Mouse (Mus musculus): ENCODE results near the gene Arhgap19. TPM values are rescaled to one million over a fixed set of nuclear protein-coding genes. Genes with fewer than 3 reads are reported as not detected.
A peak's percentile ranks its signal among the peaks of the same experiment; 100 is the strongest.
"Not testable (repeated sequence)": the region's sequence is repeated elsewhere in the genome, so short reads cannot be mapped to it uniquely, and the experiment has no call there.

Arhgap19 gene
- 14.2 and 14.8 TPM in 2 replicates for polyA plus RNA-seq (2015; fragmentation: Nextera tagmentation; extraction: Ambion mirVana)

DNA sequence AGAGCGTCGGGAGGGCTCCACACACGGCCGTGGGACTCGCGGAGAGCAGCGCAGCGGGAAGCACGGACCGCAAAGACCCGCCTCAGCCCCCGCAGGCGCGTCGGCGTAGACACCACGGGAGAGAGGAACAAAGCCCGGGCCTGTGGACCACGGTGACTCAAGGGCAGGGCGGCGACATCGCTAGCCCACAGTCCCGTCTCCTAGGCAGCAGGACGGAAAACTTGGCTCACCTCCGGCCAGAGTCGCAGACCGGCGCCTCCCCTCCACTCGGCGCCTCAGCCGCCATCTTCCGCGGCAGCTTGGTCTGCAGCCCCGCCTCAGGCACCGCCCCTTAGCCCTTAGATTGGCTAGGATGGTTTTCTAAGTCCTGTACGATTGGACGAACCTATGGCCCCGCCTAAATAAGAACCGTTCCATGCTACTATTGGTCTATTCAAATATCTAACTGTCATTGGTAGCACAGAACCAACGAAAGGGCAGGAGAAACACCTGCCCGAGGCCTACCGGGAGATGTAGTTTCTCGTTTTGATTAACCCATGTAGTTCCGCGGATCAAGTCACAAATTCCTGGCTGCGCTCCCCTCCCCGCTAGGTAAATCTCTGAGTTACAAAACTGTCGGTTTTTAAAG, at the start of gene Arhgap19:
TSS of gene Arhgap19 (minus strand) at position 306 of the 628 bp plus-strand sequence.
- Histone ChIP-seq H3K27me3 (replicated peaks; ENCODE audit: control insufficient read depth, insufficient read depth, low read length) (no peaks in the 10 kb centered on the region), H3K4me1 (ENCODE audit: control insufficient read depth, insufficient read depth, low read length) (peaks cover 10% of the 10 kb centered on the region), H3K4me2 (ENCODE audit: low read depth, low read length) (peak within 1 kb of the TSS; percentile 83), H3K9ac (ENCODE audit: low read depth, low read length) (peak within 1 kb of the TSS; percentile 89), H3K27ac (ENCODE audit: low read length) (peak within 1 kb of the TSS; percentile 38), H3K36me3 (ENCODE audit: control insufficient read depth, insufficient read depth, low read length) (no peaks in the 10 kb centered on the region), H3K9me3 (ENCODE audit: control insufficient read depth, low read length) (no peaks in the 10 kb centered on the region), H3K4me3 (ENCODE audit: low read length) (peak within 1 kb of the TSS; percentile 91)
- under 1% methylated on average over 48 of the region's 48 CpGs for WGBS
- peak; percentile 100 for ATAC-seq

- Histone ChIP-seq H3K9ac (ENCODE audit: low read depth, low read length) (no peak overlapping the region), H3K4me2 (ENCODE audit: low read depth, low read length) (no peak overlapping the region), H3K4me3 (ENCODE audit: low read length) (no peak overlapping the region), H3K27me3 (replicated peaks; ENCODE audit: control insufficient read depth, insufficient read depth, low read length) (no peaks in the 10 kb centered on the region), H3K27ac (ENCODE audit: low read length) (no peak overlapping the region), H3K36me3 (ENCODE audit: control insufficient read depth, insufficient read depth, low read length) (no peaks in the 10 kb centered on the region), H3K9me3 (ENCODE audit: control insufficient read depth, low read length) (no peaks in the 10 kb centered on the region), H3K4me1 (ENCODE audit: control insufficient read depth, insufficient read depth, low read length) (peaks cover 7% of the 10 kb centered on the region; the same call in 1 of the 2 replicates)
- ATAC-seq, result no peak
- 43% methylated on average over 14 of the region's 14 CpGs for WGBS
Observed at GRCm38 (mm10) chr19:41850719-41851543, 49.1 kb upstream of the Arhgap19 start.

GRCm38 (mm10) chr19:41850021-41850718, 48.3 kb upstream of the Arhgap19 start:
- WGBS, result 45% methylated on average over 6 of the region's 6 CpGs
- peaks cover 7% of the 10 kb centered on the region; the same call in 1 of the 2 replicates for H3K4me1 ChIP-seq (ENCODE audit: control insufficient read depth, insufficient read depth, low read length)
- no peaks in the 10 kb centered on the region for H3K36me3 ChIP-seq (ENCODE audit: control insufficient read depth, insufficient read depth, low read length)
- no peaks in the 10 kb centered on the region for H3K9me3 ChIP-seq (ENCODE audit: control insufficient read depth, low read length)
- H3K27me3 ChIP-seq (replicated peaks; ENCODE audit: control insufficient read depth, insufficient read depth, low read length), result no peaks in the 10 kb centered on the region
- no peak overlapping the region for H3K9ac ChIP-seq (ENCODE audit: low read depth, low read length)
- H3K4me3 ChIP-seq (ENCODE audit: low read length), result no peak overlapping the region
- no peak for ATAC-seq
- H3K4me2 ChIP-seq (ENCODE audit: low read depth, low read length), result no peak overlapping the region
- no peak overlapping the region for H3K27ac ChIP-seq (ENCODE audit: low read length)

DNA sequence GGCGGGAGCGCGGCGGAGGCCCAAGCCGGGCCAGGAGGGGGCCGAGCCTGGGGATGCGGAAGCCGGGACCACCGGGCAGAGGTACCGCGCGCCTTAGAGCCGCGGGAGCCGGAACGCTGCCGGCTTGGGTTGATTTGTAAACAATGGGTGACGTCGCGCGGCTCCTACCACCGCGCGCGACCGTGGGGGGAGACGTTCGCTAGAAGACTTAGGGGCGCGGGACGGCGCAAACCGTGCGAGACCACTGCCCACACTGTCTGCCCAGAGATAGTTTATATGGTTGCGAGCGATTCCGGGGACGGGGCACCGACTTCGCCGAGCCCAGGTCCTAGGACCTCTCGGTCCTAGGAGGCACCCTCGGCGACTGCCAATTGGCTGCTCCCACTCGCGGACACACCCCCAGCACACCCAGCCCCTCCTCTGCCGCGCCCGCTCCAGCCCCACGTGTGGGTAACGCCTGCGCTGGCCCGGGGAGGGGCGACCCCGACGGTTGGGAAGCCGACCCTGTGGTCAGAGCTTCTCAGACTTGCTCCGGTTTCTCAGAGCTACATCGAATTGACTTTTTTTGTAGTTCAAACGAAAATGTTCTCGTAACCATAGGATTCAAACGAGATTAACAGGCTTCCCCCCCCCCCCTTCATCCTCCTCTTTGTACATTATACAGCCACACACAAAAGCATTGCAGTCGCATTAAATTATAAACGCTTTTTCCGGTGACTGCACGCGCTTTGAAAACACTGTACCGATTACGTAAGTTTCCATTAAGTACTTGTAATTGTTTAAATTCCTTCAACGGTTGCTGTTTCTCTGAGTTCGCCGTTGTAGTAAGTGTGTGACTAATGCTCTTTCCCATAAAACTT, 46.4 kb upstream of the Arhgap19 start, which contains the start of gene Frat2:
TSS of gene Frat2 (minus strand) at position 141 of the 860 bp plus-strand sequence.
- no peaks in the 10 kb centered on the region for H3K36me3 ChIP-seq (ENCODE audit: control insufficient read depth, insufficient read depth, low read length)
- peaks cover 7% of the 10 kb centered on the region; the same call in 1 of the 2 replicates for H3K4me1 ChIP-seq (ENCODE audit: control insufficient read depth, insufficient read depth, low read length)
- H3K9ac ChIP-seq (ENCODE audit: low read depth, low read length), result peak within 1 kb of the TSS; percentile 82
- peak; percentile 96 for ATAC-seq
- no peaks in the 10 kb centered on the region for H3K27me3 ChIP-seq (replicated peaks; ENCODE audit: control insufficient read depth, insufficient read depth, low read length)
- H3K4me2 ChIP-seq (ENCODE audit: low read depth, low read length), result peak within 1 kb of the TSS; percentile 93
- H3K4me3 ChIP-seq (ENCODE audit: low read length), result peak within 1 kb of the TSS; percentile 89
- H3K27ac ChIP-seq (ENCODE audit: low read length), result peak within 1 kb of the TSS; percentile 94
- H3K9me3 ChIP-seq (ENCODE audit: control insufficient read depth, low read length), result no peaks in the 10 kb centered on the region
- under 1% methylated on average over 72 of the region's 72 CpGs for WGBS

- under 1% methylated on average over 48 of the region's 53 CpGs for WGBS
- ATAC-seq, result peak; percentile 53
- H3K27me3 ChIP-seq (replicated peaks; ENCODE audit: control insufficient read depth, insufficient read depth, low read length); H3K4me1 ChIP-seq (ENCODE audit: control insufficient read depth, insufficient read depth, low read length); H3K36me3 ChIP-seq (ENCODE audit: control insufficient read depth, insufficient read depth, low read length); H3K9me3 ChIP-seq (ENCODE audit: control insufficient read depth, low read length): not testable (repeated sequence)
- peak overlapping the region; percentile 93 for H3K4me2 ChIP-seq (ENCODE audit: low read depth, low read length)
- H3K4me3 ChIP-seq (ENCODE audit: low read length), result peak overlapping the region; percentile 89
- H3K9ac ChIP-seq (ENCODE audit: low read depth, low read length), result peak overlapping the region; percentile 82
- H3K27ac ChIP-seq (ENCODE audit: low read length), result peak overlapping the region; percentile 94
Observed at GRCm38 (mm10) chr19:41847614-41847991, 45.8 kb upstream of the Arhgap19 start.

DNA sequence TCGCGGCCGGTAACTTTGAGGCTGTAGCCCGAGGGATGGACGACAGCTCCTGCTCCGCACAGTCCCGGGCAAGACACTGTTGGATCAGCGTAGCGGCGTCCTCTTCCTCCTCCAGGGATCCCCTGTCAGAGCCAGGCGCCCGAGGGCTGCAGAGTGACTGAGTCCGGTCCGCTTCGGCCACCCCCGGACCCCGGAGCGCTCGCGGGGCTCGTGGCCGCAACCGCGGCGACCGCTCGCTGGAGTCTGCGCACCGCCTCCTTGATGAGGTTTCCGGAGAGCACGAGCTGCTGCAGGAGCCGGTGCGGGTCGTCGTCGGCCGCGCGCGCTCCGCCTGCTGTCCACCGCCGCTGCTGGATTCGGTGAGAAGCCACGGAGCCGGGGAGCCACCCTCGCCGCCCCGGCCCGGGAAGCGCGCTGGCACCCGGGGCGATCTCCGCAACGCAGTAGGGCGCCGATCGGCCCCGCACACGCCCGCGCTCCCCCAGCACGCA, 45.3 kb upstream of the Arhgap19 start:
- H3K4me3 ChIP-seq (ENCODE audit: low read length), result peak overlapping the region; percentile 89
- peak overlapping the region; percentile 82 for H3K9ac ChIP-seq (ENCODE audit: low read depth, low read length)
- no peaks in the 10 kb centered on the region for H3K36me3 ChIP-seq (ENCODE audit: control insufficient read depth, insufficient read depth, low read length)
- H3K4me2 ChIP-seq (ENCODE audit: low read depth, low read length), result peak overlapping the region; percentile 93
- H3K4me1 ChIP-seq (ENCODE audit: control insufficient read depth, insufficient read depth, low read length), result peaks cover 7% of the 10 kb centered on the region; the same call in 1 of the 2 replicates
- H3K9me3 ChIP-seq (ENCODE audit: control insufficient read depth, low read length), result no peaks in the 10 kb centered on the region
- 0% methylated on average over 54 of the region's 64 CpGs for WGBS
- peak; percentile 12 for ATAC-seq
- H3K27ac ChIP-seq (ENCODE audit: low read length), result peak overlapping the region; percentile 94
- H3K27me3 ChIP-seq (replicated peaks; ENCODE audit: control insufficient read depth, insufficient read depth, low read length), result no peaks in the 10 kb centered on the region

- ATAC-seq, result no peak; the same call in 1 of the 2 replicates
- no peaks in the 10 kb centered on the region for H3K27me3 ChIP-seq (replicated peaks; ENCODE audit: control insufficient read depth, insufficient read depth, low read length)
- H3K27ac ChIP-seq (ENCODE audit: low read length), result peak overlapping the region; percentile 94
- H3K9ac ChIP-seq (ENCODE audit: low read depth, low read length), result peak overlapping the region; percentile 82
- H3K9me3 ChIP-seq (ENCODE audit: control insufficient read depth, low read length), result no peaks in the 10 kb centered on the region
- peak overlapping the region; percentile 89 for H3K4me3 ChIP-seq (ENCODE audit: low read length)
- peaks cover 7% of the 10 kb centered on the region; the same call in 1 of the 2 replicates for H3K4me1 ChIP-seq (ENCODE audit: control insufficient read depth, insufficient read depth, low read length)
- 11% methylated on average over 21 of the region's 21 CpGs for WGBS
- peak overlapping the region; percentile 93 for H3K4me2 ChIP-seq (ENCODE audit: low read depth, low read length)
- H3K36me3 ChIP-seq (ENCODE audit: control insufficient read depth, insufficient read depth, low read length), result no peaks in the 10 kb centered on the region
Observed at GRCm38 (mm10) chr19:41846366-41847090, 44.7 kb upstream of the Arhgap19 start.

GRCm38 (mm10) chr19:41844345-41844744, 42.5 kb upstream of the Arhgap19 start:
- H3K27me3 ChIP-seq (replicated peaks; ENCODE audit: control insufficient read depth, insufficient read depth, low read length), result no peaks in the 10 kb centered on the region
- H3K4me3 ChIP-seq (ENCODE audit: low read length), result no peak overlapping the region
- H3K36me3 ChIP-seq (ENCODE audit: control insufficient read depth, insufficient read depth, low read length), result no peaks in the 10 kb centered on the region
- H3K9ac ChIP-seq (ENCODE audit: low read depth, low read length), result no peak overlapping the region
- H3K9me3 ChIP-seq (ENCODE audit: control insufficient read depth, low read length), result no peaks in the 10 kb centered on the region
- H3K4me1 ChIP-seq (ENCODE audit: control insufficient read depth, insufficient read depth, low read length), result peaks cover 8% of the 10 kb centered on the region; the same call in 1 of the 2 replicates
- ATAC-seq, result no peak
- 86% methylated on average over 6 of the region's 6 CpGs for WGBS
- H3K4me2 ChIP-seq (ENCODE audit: low read depth, low read length), result no peak overlapping the region
- H3K27ac ChIP-seq (ENCODE audit: low read length), result no peak overlapping the region

Measured in intestine, embryonic 16.5 days (tissue).